Mouse (Mus musculus) limb, embryonic 11.5 days (tissue): ENCODE results near the gene Plpp4. TPM values are rescaled to one million over a fixed set of nuclear protein-coding genes. Genes with fewer than 3 reads are reported as not detected.

Experiments
- ATAC-seq: fragments of 200-750 bp; cut with Nextera tagmentation; 2 replicates; pipeline ENCODE4 v1.8.0; 2017; ENCODE audit warnings: low read depth; ENCODE audit not compliant: insufficient number of reproducible peaks, low FRiP score, low TSS enrichment
- DNase-seq: peaks from one replicate; pipeline ENCODE4 v3.0.0-alpha.2; 2015; ENCODE audit warnings: low spot score
- H3K27ac ChIP-seq: fragments of 300-500 bp; sonication (generic); replicated peaks from 2 replicates; pipeline ENCODE4 v1.5.1; 2014; ENCODE audit warnings: low read depth, mild to moderate bottlenecking, low read length
- H3K27me3 ChIP-seq: fragments of 300-500 bp; sonication (generic); 2 replicates; pipeline ENCODE4 v1.6.1; 2014; ENCODE audit warnings: mild to moderate bottlenecking, low read length, mixed read lengths; ENCODE audit not compliant: control insufficient read depth, insufficient read depth
- H3K36me3 ChIP-seq: fragments of 300-500 bp; sonication (generic); 2 replicates; pipeline ENCODE4 v1.6.1; 2014; ENCODE audit warnings: mild to moderate bottlenecking, low read length, moderate library complexity, mixed read lengths; ENCODE audit not compliant: control insufficient read depth, insufficient read depth
- H3K4me1 ChIP-seq: fragments of 300-500 bp; sonication (generic); 2 replicates; pipeline ENCODE4 v1.6.1; 2014; ENCODE audit warnings: low read length, mixed read lengths; ENCODE audit not compliant: control insufficient read depth, insufficient read depth
- H3K4me2 ChIP-seq: fragments of 300-500 bp; sonication (generic); 2 replicates; pipeline ENCODE4 v1.6.1; 2014; ENCODE audit warnings: low read depth, mild to moderate bottlenecking, moderate library complexity; ENCODE audit not compliant: severe bottlenecking
- H3K4me3 ChIP-seq: fragments of 300-500 bp; sonication (generic); 2 replicates; pipeline ENCODE4 v1.5.1; 2014; ENCODE audit warnings: low read depth, low read length
- H3K9ac ChIP-seq: fragments of 300-500 bp; sonication (generic); 2 replicates; pipeline ENCODE4 v1.6.1; 2014; ENCODE audit warnings: mild to moderate bottlenecking, low read length
- H3K9me3 ChIP-seq: fragments of 300-500 bp; sonication (generic); 2 replicates; pipeline ENCODE4 v1.6.1; 2016; ENCODE audit warnings: low read length; ENCODE audit not compliant: control insufficient read depth
- WGBS: fragments of 180-500 bp; shearing (Covaris S2); extraction: QIAGEN DNeasy Blood & Tissue Kit; methylation state at CpG from one replicate; pipeline ENCODE4 v1.1.7; 2014; 5-methylcytosine and 5-hydroxymethylcytosine counted together
- polyA plus RNA-seq: library from polyadenylated mRNA; unstranded; fragments of >200 nt; fragmentation: Nextera tagmentation; extraction: Ambion mirVana; gene quantifications from 2 replicates; pipeline ENCODE4 v1.2.1, GENCODE M21; 2014

Gene Plpp4
- polyA plus RNA-seq, 1 experiment from 2014 or later = 0.41 TPM

DNA sequence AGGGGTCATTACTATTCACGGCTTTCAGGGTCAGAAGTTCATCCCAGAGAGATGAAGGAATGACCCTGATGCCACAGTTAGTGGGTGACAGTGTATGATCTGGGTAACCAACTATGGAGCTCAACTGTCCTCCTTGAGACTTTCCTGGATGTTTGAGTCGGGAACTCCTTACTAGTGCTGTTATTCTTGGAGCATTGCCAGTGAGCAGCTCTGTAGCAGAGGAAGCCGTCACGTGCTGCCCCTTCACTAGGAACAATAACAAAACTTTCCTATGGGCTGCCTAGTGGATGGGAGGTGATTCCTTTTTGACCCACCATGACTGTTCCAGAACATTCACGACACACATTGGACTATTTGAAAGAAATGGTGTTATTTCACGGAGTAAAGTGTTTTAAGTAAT lies 51.8 kb downstream of the Plpp4 start:
- H3K27me3 ChIP-seq = no peaks in the 10 kb centered on the region
- DNase-seq (no peak), ATAC-seq (no peak)
- H3K9ac ChIP-seq = no peak overlapping the region
- no peak overlapping the region for H3K27ac ChIP-seq
- 73% methylated on average over 6 of the region's 6 CpGs for WGBS
- H3K4me2 ChIP-seq = no peak overlapping the region
- H3K4me3 ChIP-seq = no peak overlapping the region
- no peaks in the 10 kb centered on the region for H3K9me3 ChIP-seq
- no peaks in the 10 kb centered on the region for H3K36me3 ChIP-seq
- H3K4me1 ChIP-seq = 0 out of 2 replicates have a peak, but pooled peaks cover 3% of the 10 kb centered on the region

DNA sequence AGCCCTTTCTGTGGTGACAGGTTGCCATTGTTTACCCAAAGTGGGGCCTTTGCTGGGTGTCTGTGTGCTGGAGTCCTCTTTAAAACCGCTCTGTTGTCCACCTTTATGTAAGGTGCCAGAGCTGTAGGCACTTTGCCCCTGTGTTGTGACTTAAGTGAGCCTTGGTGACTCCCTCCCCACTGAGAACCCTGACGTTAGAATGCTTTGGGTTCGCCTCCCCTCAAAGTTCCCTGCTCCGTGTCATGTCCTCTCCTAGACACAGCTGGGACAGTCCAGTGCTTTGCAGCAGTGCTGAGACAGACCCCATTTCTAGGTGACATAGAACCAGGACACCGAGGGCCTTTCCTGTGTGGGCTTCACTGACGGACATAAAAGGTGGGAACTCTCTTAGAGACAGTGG lies 55.7 kb downstream of the Plpp4 start:
- no peaks in the 10 kb centered on the region for H3K36me3 ChIP-seq
- no peak for DNase-seq
- WGBS = 56% methylated on average over 6 of the region's 6 CpGs
- no peaks in the 10 kb centered on the region for H3K4me1 ChIP-seq
- H3K4me3 ChIP-seq = no peak overlapping the region
- no peaks in the 10 kb centered on the region for H3K27me3 ChIP-seq
- ATAC-seq = no peak
- no peak overlapping the region for H3K4me2 ChIP-seq
- no peak overlapping the region for H3K9ac ChIP-seq
- H3K9me3 ChIP-seq = no peaks in the 10 kb centered on the region
- no peak overlapping the region for H3K27ac ChIP-seq

DNA sequence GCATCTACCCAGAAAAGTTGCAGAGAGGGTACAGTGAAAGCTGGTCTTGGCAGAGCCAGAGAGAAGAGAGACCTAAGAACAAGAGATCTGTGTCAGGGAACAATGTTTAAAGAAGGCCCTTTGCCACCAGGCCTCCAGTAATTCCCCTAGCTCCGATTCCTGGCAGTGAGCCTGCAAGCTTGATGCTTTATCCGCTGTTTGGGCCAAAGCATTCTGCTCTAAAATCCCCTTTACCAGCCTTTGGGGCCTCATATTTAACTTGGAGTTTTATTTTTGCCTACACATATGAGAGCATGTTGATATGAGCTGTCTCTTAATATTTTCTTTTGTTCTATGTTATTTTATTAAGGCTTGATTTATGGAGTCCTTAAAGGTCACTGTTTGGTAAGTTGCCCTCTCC lies 57.1 kb downstream of the Plpp4 start:
- 93% methylated on average over 2 of the region's 2 CpGs for WGBS
- Histone ChIP-seq H3K4me3 (no peak overlapping the region), H3K9me3 (no peaks in the 10 kb centered on the region)

DNA sequence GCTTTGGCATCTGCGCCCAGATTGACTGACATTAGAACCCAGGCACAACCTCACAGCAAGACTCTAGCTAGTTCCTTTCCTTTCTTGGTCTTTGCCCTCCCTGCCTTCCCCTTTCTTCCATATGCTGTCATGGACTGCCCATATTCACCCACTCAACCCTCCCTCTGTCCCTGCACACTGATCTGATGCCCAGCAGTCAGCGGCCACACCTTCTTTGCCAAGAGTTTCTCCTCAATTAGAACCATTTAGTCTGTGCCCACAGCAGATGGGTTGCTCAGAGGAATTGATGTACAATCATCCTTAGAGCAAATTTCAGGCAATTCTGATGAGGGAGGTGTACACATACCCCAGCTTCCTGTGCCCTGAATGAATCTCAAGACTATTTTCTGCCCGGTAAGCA lies 83.3 kb downstream of the Plpp4 start:
- Histone ChIP-seq H3K4me1 (no peaks in the 10 kb centered on the region), H3K4me2 (no peak overlapping the region), H3K9me3 (no peaks in the 10 kb centered on the region), H3K36me3 (no peaks in the 10 kb centered on the region), H3K27me3 (no peaks in the 10 kb centered on the region), H3K9ac (no peak overlapping the region), H3K27ac (no peak overlapping the region), H3K4me3 (no peak overlapping the region)
- DNase-seq (no peak), ATAC-seq (no peak)
- 93% methylated on average over 3 of the region's 3 CpGs for WGBS

More for the DNA sequence above, 57.1 kb downstream of the Plpp4 start:
- ATAC-seq (no peak), DNase-seq (no peak)
- H3K27me3 ChIP-seq = no peaks in the 10 kb centered on the region
- no peak overlapping the region for H3K4me2 ChIP-seq
- no peak overlapping the region for H3K9ac ChIP-seq
- no peaks in the 10 kb centered on the region for H3K36me3 ChIP-seq
- no peaks in the 10 kb centered on the region for H3K4me1 ChIP-seq
- H3K27ac ChIP-seq = no peak overlapping the region

DNA sequence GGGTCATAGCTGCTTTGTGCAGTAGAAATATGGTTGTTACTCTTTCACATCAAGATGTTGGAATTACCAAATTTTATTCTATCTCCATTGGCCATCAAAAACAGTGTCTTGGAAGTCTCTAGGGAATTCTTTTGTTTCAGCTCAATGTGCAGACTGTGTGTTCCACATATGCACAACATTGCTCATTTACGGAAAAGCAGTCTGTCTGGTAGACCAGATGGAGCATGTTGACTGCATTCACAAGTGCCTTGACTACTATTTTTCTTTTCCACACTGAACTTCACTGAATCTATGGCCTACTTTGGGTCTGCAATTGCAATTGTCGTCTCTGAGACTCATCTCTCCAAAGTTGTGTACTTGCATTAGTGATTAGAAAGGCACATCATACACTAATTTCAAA lies 98.7 kb downstream of the Plpp4 start:
- no peak overlapping the region for H3K4me3 ChIP-seq
- no peak overlapping the region for H3K9ac ChIP-seq
- ATAC-seq = no peak
- no peak overlapping the region for H3K4me2 ChIP-seq
- no peak for DNase-seq
- H3K9me3 ChIP-seq = no peaks in the 10 kb centered on the region
- H3K27ac ChIP-seq = no peak overlapping the region
- H3K27me3 ChIP-seq = no peaks in the 10 kb centered on the region
- H3K36me3 ChIP-seq = no peaks in the 10 kb centered on the region
- 92% methylated on average over 2 of the region's 2 CpGs for WGBS
- no peaks in the 10 kb centered on the region for H3K4me1 ChIP-seq

DNA sequence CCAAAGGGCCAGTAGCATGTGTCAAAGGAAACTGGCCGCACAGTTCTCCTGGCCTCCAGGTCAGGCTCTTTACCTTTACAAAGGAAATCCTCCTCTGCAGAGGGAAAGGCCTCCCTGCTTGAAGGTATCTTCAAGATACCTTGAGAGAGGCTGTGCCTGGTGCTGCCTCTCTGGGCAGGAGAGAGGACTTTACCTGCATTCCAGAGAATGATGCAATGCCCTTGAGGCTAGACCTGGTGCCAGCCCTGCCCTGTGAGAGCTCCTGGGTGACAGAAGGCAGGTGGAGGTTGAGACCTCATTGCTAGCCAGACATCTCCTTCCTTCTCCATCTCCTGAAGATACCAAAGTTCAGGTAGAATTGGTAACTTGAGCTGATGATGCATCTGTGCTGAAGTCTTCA lies 118.5 kb downstream of the Plpp4 start:
- no peak overlapping the region for H3K4me2 ChIP-seq
- no peak overlapping the region for H3K4me3 ChIP-seq
- H3K27me3 ChIP-seq = no peaks in the 10 kb centered on the region
- 85% methylated on average over 1 of the region's 1 CpGs for WGBS
- no peaks in the 10 kb centered on the region for H3K36me3 ChIP-seq
- DNase-seq = no peak
- H3K9ac ChIP-seq = no peak overlapping the region
- no peak overlapping the region for H3K27ac ChIP-seq
- no peak for ATAC-seq
- H3K4me1 ChIP-seq = no peaks in the 10 kb centered on the region
- H3K9me3 ChIP-seq = no peaks in the 10 kb centered on the region

DNA sequence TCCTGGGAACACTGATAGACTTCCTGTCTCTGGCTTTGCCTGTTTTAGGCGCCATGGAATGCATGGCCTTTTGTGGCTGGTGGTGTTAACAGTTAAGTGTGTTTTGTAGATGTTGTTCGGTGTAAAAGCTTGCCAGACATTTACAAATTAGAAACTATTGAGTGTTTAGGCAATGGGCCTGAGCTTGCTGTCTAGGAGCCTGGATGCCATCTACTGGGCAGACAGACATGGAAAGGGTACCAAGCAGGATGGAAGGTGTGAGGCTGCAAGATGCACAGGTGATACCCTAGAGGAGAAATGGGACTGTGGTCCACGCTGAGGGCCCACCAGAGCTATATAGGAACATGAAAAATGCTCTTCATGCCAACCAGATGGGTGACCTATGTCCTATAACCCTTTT lies 128.3 kb downstream of the Plpp4 start:
- H3K36me3 ChIP-seq = no peaks in the 10 kb centered on the region
- no peak for ATAC-seq
- no peaks in the 10 kb centered on the region for H3K4me1 ChIP-seq
- no peak overlapping the region for H3K9ac ChIP-seq
- WGBS = 50% methylated on average over 3 of the region's 3 CpGs
- DNase-seq = peak; percentile 27
- no peak overlapping the region for H3K27ac ChIP-seq
- H3K4me2 ChIP-seq = no peak overlapping the region
- no peaks in the 10 kb centered on the region for H3K9me3 ChIP-seq
- no peak overlapping the region for H3K4me3 ChIP-seq
- no peaks in the 10 kb centered on the region for H3K27me3 ChIP-seq

DNA sequence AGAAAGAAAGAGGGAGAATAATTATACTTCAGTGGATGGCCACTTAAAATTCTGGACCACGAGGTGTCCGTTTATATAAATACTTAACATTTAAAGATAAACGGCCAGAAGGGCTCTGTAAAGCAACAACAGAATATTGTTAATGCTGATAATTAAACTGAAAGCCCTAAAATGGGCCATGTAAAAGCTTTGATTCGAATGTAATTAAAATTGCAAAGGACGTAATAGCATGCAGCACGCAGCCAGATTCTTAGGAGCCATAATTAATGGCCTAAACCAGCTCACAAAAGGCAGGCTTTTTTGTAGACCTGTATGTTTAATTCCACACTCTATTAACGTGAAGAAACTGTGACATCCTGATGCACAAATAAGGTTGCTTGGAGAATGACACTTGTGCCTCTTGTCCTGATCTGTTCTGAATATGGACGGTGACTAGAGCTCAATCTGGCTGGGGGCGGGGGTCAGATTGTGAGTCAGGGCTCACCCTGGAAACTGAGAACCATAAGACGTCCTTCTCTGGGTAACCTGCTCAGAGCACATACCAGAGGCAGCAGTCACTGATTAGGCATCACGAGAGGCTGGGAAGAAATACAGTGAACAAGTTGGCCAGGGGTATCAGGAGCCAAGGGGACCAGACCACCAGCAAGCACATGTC lies 136.1 kb downstream of the Plpp4 start:
- Histone ChIP-seq H3K27ac (no peak overlapping the region), H3K27me3 (no peaks in the 10 kb centered on the region), H3K4me2 (no peak overlapping the region), H3K4me1 (no peaks in the 10 kb centered on the region), H3K4me3 (no peak overlapping the region), H3K9me3 (no peaks in the 10 kb centered on the region), H3K9ac (no peak overlapping the region), H3K36me3 (no peaks in the 10 kb centered on the region)
- 71% methylated on average over 11 of the region's 11 CpGs for WGBS
- ATAC-seq (no peak), DNase-seq (no peak)

DNA sequence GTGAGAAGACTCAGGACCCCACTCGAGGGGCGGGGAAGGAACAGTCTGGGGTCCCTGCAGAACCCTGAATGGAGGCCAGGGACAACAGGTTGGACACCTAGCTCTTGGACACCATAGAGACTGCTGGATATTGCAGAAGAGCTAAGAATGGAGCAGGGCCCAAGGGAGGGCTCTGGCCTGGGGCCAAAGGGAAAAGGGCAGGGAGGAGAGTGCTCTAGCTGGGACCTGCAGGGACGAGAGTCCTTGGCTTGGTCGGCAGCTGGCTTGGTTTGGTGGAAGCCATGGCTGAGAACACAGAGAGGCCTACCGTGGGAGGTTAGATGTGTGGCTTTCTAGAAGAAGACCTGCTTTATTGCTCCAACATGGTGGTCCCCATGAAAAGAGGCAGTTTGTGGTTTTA lies 139.7 kb downstream of the Plpp4 start:
- Histone ChIP-seq H3K4me2 (no peak overlapping the region), H3K9ac (no peak overlapping the region), H3K4me3 (no peak overlapping the region), H3K9me3 (no peaks in the 10 kb centered on the region), H3K27ac (no peak overlapping the region), H3K4me1 (no peaks in the 10 kb centered on the region), H3K36me3 (no peaks in the 10 kb centered on the region), H3K27me3 (no peaks in the 10 kb centered on the region)
- no peak for DNase-seq
- no peak for ATAC-seq
- WGBS = 86% methylated on average over 5 of the region's 5 CpGs
